Mouse (Mus musculus) heart, embryonic 16.5 days (tissue): ENCODE data around the gene Nipal1. TPM values are rescaled to one million over a fixed set of nuclear protein-coding genes. Genes with fewer than 3 reads are reported as not detected.

Source experiments
- ATAC-seq: fragments of 200-750 bp; cut with Nextera tagmentation; replicated peaks from 2 replicates; pipeline ENCODE4 v1.8.0; 2017; ENCODE audit warnings: moderate number of reproducible peaks; ENCODE audit not compliant: insufficient read depth, low FRiP score; ENCODE audit errors: extremely low read depth
- H3K27ac ChIP-seq: fragments of 300-500 bp; sonication (generic); 2 replicates; pipeline ENCODE4 v1.5.1; 2014; ENCODE audit warnings: mild to moderate bottlenecking, low read length, control low read depth, moderate library complexity
- H3K27me3 ChIP-seq: fragments of 300-500 bp; sonication (generic); 2 replicates; pipeline ENCODE4 v1.6.1; 2014; ENCODE audit warnings: low read length, mixed read lengths; ENCODE audit not compliant: control insufficient read depth, insufficient read depth
- H3K36me3 ChIP-seq: fragments of 300-500 bp; sonication (generic); 2 replicates; pipeline ENCODE4 v1.6.1; 2014; ENCODE audit not compliant: control insufficient read depth, insufficient read depth
- H3K4me1 ChIP-seq: fragments of 300-500 bp; sonication (generic); 2 replicates; pipeline ENCODE4 v1.6.1; 2014; ENCODE audit warnings: low read length, mixed read lengths; ENCODE audit not compliant: control insufficient read depth, insufficient read depth
- H3K4me2 ChIP-seq: fragments of 300-500 bp; sonication (generic); 2 replicates; pipeline ENCODE4 v1.6.1; 2014; ENCODE audit warnings: low read depth, mild to moderate bottlenecking, control low read depth, low read length
- H3K4me3 ChIP-seq: fragments of 300-500 bp; sonication (generic); 2 replicates; pipeline ENCODE4 v1.5.1; 2014; ENCODE audit warnings: mild to moderate bottlenecking, control low read depth, low read length
- H3K9ac ChIP-seq: fragments of 300-500 bp; sonication (generic); 2 replicates; pipeline ENCODE4 v1.6.1; 2014; ENCODE audit warnings: low read length, control low read depth
- H3K9me3 ChIP-seq: fragments of 300-500 bp; sonication (generic); replicated peaks from 2 replicates; pipeline ENCODE4 v1.6.1; 2016; ENCODE audit warnings: low read length; ENCODE audit not compliant: control insufficient read depth
- WGBS: fragments of 180-500 bp; shearing (Covaris S2); extraction: QIAGEN DNeasy Blood & Tissue Kit; methylation state at CpG from one replicate; pipeline ENCODE4 v1.1.7; 2014; 5-methylcytosine and 5-hydroxymethylcytosine counted together
- polyA plus RNA-seq: library from polyadenylated mRNA; unstranded; fragments of >200 nt; fragmentation: Nextera tagmentation; extraction: Ambion mirVana; gene quantifications from 2 replicates; pipeline ENCODE4 v1.2.1, GENCODE M21; 2015

The Nipal1 gene
- polyA plus RNA-seq, 1 experiment from 2014 or later = 0.43 TPM

DNA sequence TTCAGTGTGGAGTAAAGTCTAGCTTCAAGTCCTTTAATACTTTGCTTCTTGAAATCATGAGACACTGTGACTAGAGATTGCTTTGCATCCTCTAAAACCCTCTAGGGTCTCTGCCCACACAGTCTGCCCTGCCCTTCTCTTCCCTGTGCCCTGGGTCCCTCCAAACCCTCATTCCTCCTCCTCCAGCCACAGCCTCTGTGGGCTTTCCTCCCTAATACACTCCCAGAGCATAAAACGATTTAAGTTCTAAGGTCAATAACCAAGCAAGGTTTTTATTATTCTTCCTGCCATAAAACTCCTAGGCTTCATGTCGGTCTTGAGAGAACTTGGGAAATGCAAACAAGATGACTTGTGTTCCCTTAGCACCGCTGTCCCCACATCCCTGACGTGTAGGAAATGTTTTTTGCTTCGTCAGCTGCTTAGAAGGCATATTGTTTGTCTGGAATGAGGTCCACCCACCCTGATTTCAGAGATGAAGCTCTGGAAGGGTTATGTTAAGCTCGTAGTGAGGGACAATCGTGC, 8.7 kb downstream of the Nipal1 start:
- Histone ChIP-seq H3K4me2 (no peak overlapping the region), H3K27ac (no peak overlapping the region), H3K9me3 (no peaks in the 10 kb centered on the region), H3K36me3 (no peaks in the 10 kb centered on the region), H3K4me3 (no peak overlapping the region), H3K4me1 (no peaks in the 10 kb centered on the region), H3K9ac (no peak overlapping the region), H3K27me3 (no peaks in the 10 kb centered on the region)
- ATAC-seq = no peak
- 55% methylated on average over 7 of the region's 7 CpGs for WGBS

DNA sequence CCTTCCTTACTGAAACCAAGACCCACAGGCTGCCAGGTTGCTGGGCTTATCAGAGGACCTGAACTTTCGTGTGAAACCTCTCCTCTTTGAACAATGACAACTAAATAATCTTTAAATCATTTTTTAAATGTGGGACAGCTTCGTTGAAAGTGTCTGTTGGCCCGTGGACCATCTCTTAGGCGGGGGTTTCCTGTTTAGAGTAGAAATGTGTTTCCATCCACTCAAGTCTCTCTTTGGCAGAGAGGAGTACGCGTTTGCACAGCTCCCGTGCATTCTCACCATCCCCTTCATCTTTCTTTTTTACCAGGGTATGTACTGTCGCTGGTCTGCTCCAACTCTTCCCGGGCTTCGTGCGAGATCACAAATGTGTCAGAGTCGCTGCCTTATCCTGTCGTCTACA, 10.8 kb downstream of the Nipal1 start:
- no peak for ATAC-seq

DNA sequence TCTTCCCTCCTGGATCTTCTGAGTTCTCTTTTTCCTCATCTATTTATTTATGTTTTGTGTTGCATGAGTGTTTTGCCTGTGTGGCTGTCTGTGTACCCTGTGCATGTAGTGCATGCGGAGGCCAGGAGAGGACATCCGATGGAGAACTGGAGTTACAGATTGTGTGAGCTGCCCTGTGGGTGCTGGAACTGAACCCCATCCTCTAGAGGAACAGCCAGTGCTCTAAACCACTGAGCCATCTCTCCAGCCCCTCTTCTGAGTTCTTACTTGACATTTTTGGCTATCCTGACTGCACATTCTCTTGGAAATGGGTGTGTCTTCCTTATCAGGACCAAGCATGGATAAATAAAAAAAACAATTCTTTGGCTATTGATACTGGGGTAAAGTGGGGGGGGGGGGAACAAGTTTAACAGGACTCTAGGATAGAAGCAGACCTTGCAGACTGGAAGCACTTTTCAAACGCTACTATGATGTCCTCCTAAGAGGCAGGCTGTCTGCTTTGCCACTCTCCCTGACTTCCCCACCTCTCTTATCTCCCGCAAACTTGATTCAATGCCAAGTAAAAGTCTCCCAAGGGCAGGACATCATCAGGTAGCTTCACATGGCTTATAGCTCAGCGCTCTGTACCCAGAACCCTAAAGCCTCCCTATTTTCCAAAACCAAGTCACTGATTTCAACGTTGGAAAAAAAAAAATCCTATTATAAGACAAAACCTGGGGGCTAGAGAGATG, 13.6 kb downstream of the Nipal1 start:
- H3K4me2 ChIP-seq = no peak overlapping the region
- no peaks in the 10 kb centered on the region for H3K9me3 ChIP-seq
- 54% methylated on average over 6 of the region's 6 CpGs for WGBS
- H3K27me3 ChIP-seq = no peaks in the 10 kb centered on the region
- H3K36me3 ChIP-seq = no peaks in the 10 kb centered on the region
- no peaks in the 10 kb centered on the region for H3K4me1 ChIP-seq
- H3K9ac ChIP-seq = no peak overlapping the region
- no peak overlapping the region for H3K4me3 ChIP-seq
- H3K27ac ChIP-seq = no peak overlapping the region
- ATAC-seq = no peak

More for the DNA sequence above, 10.8 kb downstream of the Nipal1 start:
- WGBS = 81% methylated on average over 13 of the region's 13 CpGs
- H3K27ac ChIP-seq = no peak overlapping the region
- no peak overlapping the region for H3K4me2 ChIP-seq
- H3K9me3 ChIP-seq = no peaks in the 10 kb centered on the region
- no peaks in the 10 kb centered on the region for H3K27me3 ChIP-seq
- H3K4me3 ChIP-seq = no peak overlapping the region
- no peaks in the 10 kb centered on the region for H3K4me1 ChIP-seq
- no peak overlapping the region for H3K9ac ChIP-seq
- H3K36me3 ChIP-seq = no peaks in the 10 kb centered on the region

DNA sequence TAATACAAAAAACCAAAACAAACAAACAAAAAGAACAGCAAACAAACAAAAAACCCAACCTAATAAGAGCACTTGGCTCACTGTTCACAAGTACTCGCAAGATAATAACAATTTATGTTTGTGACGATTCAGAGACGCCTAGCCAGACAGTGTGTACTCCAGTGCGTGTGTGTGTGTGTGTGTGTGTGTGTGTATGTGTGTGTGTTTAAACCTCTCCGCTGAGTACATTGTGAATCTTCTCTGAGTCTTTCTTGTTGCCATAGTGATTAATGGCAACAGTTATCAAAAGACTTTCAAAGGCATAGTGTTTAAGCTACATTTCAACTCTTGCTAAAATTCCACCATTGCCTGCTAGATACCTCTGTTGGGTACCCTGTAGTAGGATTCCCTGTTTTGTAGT, 16.5 kb downstream of the Nipal1 start:
- H3K4me3 ChIP-seq = no peak overlapping the region

DNA sequence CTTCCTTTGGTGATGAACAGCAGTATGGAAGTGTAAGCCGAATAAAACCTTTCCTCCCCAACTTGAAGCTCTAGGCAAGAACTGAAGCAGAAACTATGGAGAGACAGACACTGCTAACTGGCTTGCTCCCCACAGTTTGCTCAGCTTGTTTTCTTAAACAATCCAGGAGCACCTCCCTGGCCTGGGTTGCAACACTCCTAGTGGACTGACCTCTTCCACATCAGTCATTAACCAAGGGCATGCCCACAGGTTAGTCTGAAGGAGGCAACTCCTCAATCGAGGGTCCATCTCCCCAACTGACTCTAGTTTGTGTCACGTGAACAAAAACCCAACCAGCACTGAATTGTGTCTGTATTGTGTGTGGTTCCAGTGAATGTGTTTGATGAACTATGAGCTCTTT, 17.3 kb downstream of the Nipal1 start:
- no peak overlapping the region for H3K4me3 ChIP-seq
- no peak for ATAC-seq
- H3K27me3 ChIP-seq = no peaks in the 10 kb centered on the region
- H3K4me2 ChIP-seq = no peak overlapping the region
- no peak overlapping the region for H3K27ac ChIP-seq
- no peak overlapping the region for H3K9ac ChIP-seq
- 48% methylated on average over 3 of the region's 3 CpGs for WGBS
- no peaks in the 10 kb centered on the region for H3K36me3 ChIP-seq
- H3K4me1 ChIP-seq = no peaks in the 10 kb centered on the region
- H3K9me3 ChIP-seq = no peaks in the 10 kb centered on the region

More for the DNA sequence above, 16.5 kb downstream of the Nipal1 start:
- WGBS = 87% methylated on average over 5 of the region's 5 CpGs
- no peaks in the 10 kb centered on the region for H3K36me3 ChIP-seq
- ATAC-seq = no peak
- no peak overlapping the region for H3K9ac ChIP-seq
- no peaks in the 10 kb centered on the region for H3K4me1 ChIP-seq
- H3K27me3 ChIP-seq = no peaks in the 10 kb centered on the region
- H3K27ac ChIP-seq = no peak overlapping the region
- H3K4me2 ChIP-seq = no peak overlapping the region
- H3K9me3 ChIP-seq = no peaks in the 10 kb centered on the region

DNA sequence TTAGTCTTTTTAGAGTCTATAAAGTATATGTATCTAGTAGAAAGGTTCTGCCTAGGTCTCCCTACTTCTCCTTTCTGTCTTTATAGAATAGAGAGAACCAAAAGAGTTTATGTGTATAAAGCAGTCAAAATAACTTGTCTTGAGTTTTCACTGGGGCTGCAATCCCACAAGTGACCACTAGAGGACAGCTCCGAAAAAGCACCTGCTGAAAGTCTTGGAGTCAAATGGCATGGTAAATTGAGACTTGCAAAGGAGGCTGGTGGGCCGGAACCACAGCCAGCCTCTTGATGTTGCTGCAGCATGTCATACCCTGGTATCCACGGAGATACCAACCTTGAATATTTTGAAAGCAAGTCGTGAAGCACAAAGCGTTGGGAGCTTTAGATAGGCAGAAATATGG, 17.7 kb downstream of the Nipal1 start:
- Histone ChIP-seq H3K4me2 (no peak overlapping the region), H3K36me3 (no peaks in the 10 kb centered on the region), H3K27me3 (no peaks in the 10 kb centered on the region), H3K4me3 (no peak overlapping the region), H3K9ac (no peak overlapping the region), H3K27ac (no peak overlapping the region), H3K9me3 (no peaks in the 10 kb centered on the region), H3K4me1 (no peaks in the 10 kb centered on the region)
- WGBS = 27% methylated on average over 5 of the region's 5 CpGs
- no peak for ATAC-seq

DNA sequence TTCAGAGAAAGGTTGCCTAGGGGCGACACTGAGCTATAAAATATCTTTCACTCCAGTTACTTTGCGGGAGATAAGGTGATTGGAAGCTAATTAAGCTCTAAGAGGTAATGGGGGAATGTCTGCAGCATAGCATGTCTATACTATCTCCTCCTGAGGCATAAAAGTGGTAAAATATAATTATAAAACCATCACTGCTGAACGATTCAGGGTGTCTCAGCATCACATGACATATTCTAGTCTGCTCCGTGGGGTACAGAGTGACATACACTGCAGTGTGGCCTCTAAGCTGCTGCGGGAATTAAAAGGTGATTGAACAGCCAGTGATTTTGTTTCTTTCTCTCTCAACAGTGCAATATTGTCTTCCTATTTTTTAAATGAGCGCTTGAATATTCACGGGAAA, 18.8 kb downstream of the Nipal1 start:
- Histone ChIP-seq H3K4me2 (no peak overlapping the region), H3K27ac (no peak overlapping the region), H3K36me3 (no peaks in the 10 kb centered on the region), H3K9ac (no peak overlapping the region), H3K4me3 (no peak overlapping the region), H3K4me1 (no peaks in the 10 kb centered on the region), H3K27me3 (no peaks in the 10 kb centered on the region), H3K9me3 (no peaks in the 10 kb centered on the region)
- 78% methylated on average over 7 of the region's 7 CpGs for WGBS
- no peak for ATAC-seq

DNA sequence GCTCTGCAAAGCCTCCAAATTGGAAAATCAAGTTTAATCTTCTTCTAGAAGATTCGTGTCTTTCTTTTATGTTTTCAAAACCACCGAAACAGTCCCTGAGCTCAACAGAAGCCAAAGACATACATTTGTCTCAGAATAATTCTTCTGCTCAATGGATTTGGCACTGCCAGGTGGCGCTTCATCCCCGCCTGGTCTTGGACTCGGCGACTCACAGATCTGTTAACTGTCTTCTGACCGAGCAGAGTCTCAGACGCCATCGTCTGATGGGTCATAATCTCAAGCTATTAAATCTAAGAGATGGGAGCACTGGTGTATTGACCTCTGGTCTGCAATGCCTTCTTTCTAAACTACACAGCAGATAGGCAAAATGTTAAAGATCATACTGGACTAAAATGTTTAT, 20.8 kb downstream of the Nipal1 start:
- H3K9ac ChIP-seq = no peak overlapping the region
- H3K9me3 ChIP-seq = no peaks in the 10 kb centered on the region
- no peaks in the 10 kb centered on the region for H3K36me3 ChIP-seq
- ATAC-seq = no peak
- no peak overlapping the region for H3K4me2 ChIP-seq
- no peaks in the 10 kb centered on the region for H3K27me3 ChIP-seq
- H3K4me1 ChIP-seq = no peaks in the 10 kb centered on the region
- 75% methylated on average over 9 of the region's 9 CpGs for WGBS
- H3K27ac ChIP-seq = no peak overlapping the region
- H3K4me3 ChIP-seq = no peak overlapping the region

DNA sequence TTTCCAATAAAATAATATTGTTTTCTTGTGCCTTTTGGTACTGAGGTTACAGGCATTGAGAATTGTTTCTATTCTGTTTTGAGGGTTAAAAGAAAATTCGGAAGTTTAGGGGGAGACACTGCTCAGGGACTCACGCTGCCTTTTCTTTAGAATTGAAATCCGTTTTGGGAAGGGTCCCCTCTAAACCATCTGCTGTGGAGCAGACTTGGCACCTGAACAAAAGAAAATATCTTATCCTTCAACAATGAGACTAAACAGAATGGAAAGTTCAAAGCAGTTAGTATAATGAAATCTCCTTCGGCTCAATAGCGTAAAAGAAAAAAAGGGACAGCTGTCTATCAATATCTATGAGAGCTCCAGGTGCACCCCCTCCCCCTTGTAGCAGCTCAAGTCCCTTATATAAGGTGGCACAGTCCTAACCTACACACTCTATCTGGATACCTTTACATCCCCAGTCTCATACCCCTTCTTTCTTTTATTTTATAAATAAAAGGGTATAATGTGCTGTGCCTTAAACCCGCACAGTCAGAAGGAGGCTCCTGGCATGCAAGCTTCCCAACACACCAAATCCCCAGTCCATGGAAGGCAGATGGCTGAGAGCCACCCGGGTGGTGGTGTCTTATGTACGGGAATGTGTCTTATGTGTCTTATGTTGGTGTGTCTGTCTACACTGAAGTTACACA, 23.6 kb downstream of the Nipal1 start:
- Histone ChIP-seq H3K27me3 (no peaks in the 10 kb centered on the region), H3K27ac (no peak overlapping the region), H3K36me3 (no peaks in the 10 kb centered on the region), H3K4me1 (no peaks in the 10 kb centered on the region), H3K9me3 (no peaks in the 10 kb centered on the region), H3K9ac (no peak overlapping the region), H3K4me3 (no peak overlapping the region), H3K4me2 (no peak overlapping the region)
- ATAC-seq = no peak
- 64% methylated on average over 8 of the region's 8 CpGs for WGBS
